Mouse (Mus musculus) thymus, postnatal 14 days (tissue): ENCODE data around the gene Olfr366.
"Not testable (repeated sequence)": the region's sequence is repeated elsewhere in the genome, so short reads cannot be mapped to it uniquely, and the experiment has no call there.

ENCODE experiments used
- DNase-seq: peaks from one replicate; pipeline ENCODE4 v3.0.0; 2021

Olfr366 gene

GRCm38 (mm10) chr2:37211274-37211673 lies at the start of gene Olfr366:
Gene Olfr366, plus strand, starts transcription at chr2:37211574.
- DNase-seq: no peak

GRCm38 (mm10) chr2:37187898-37188297 lies 23.5 kb upstream of the Olfr366 start, which contains the start of gene Olfr365:
Gene Olfr365, plus strand, starts transcription at chr2:37188198.
- DNase-seq: no peak

GRCm38 (mm10) chr2:37261781-37262180 lies 50.4 kb downstream of the Olfr366 start:
- DNase-seq: not testable (repeated sequence)
